Mouse (Mus musculus) spleen, postnatal 14 days (tissue): Measurements from ENCODE around the gene Atg101.

Experiments used
- DNase-seq, 2 experiments: peaks; one replicate each; pipeline ENCODE4 v3.0.0; 2021 to 2022; ENCODE audit warnings: low spot score in 2 of 2

Gene Atg101

GRCm38 (mm10) chr15:101333648-101334047 is 49.6 kb downstream of the Atg101 start:
- no peak for DNase-seq

- no peak for DNase-seq
These were observed 52.6 kb downstream of the Atg101 start for GRCm38 (mm10) chr15:101336474-101337174.

GRCm38 (mm10) chr15:101338359-101338758 is 54.3 kb downstream of the Atg101 start:
- DNase-seq, result no peak

GRCm38 (mm10) chr15:101339537-101339936 is 55.5 kb downstream of the Atg101 start:
- DNase-seq, result peak; percentile 54 to 73
